Mouse (Mus musculus) small intestine, adult 2 months (tissue): Measurements from ENCODE around the gene Atxn7.

Experiments used
- CTCF ChIP-seq: fragments of 200-500 bp; IDR thresholded peaks from 2 replicates; pipeline ENCODE4 v1.5.1; 2012; ENCODE audit warnings: low read depth, mild to moderate bottlenecking, control low read depth, inconsistent platforms, low read length, moderate library complexity, mixed read lengths; ENCODE audit not compliant: insufficient replicate concordance, insufficient read length; ENCODE audit errors: extremely low read depth
- POLR2A ChIP-seq: fragments of 200-500 bp; IDR thresholded peaks from 2 replicates; pipeline ENCODE4 v1.6.1; 2012; ENCODE audit warnings: low read depth, mild to moderate bottlenecking, control low read depth, inconsistent platforms, low read length, moderate library complexity

GRCm38 (mm10) chr14:14080604-14081194 is 119.5 kb downstream of the Atxn7 start:
- TF ChIP-seq POLR2A (no peak), CTCF (no peak)
